Mouse (Mus musculus) spleen, adult 2 months (tissue): ENCODE data around the gene Fkbp2. TPM values are rescaled to one million over a fixed set of nuclear protein-coding genes. Genes with fewer than 3 reads are reported as not detected.

ENCODE experiments used
- DNase-seq, 2 experiments: peaks; one replicate each; pipeline versions ENCODE4 v3.0.0 to v3.0.0-alpha.2; 2012 to 2021; ENCODE audit warnings: low spot score in 2 of 2, low read depth in 1 of 2
- H3K27ac ChIP-seq: fragments of 200-500 bp; 2 replicates; pipeline ENCODE4 v1.5.1; 2012; ENCODE audit warnings: low read length, inconsistent platforms; ENCODE audit not compliant: insufficient read depth
- H3K27me3 ChIP-seq: fragments of 200-500 bp; 2 replicates; pipeline ENCODE4 v1.6.1; 2012; ENCODE audit warnings: mild to moderate bottlenecking, moderate library complexity, low read length, inconsistent platforms; ENCODE audit not compliant: control insufficient read depth, insufficient read depth
- H3K36me3 ChIP-seq: fragments of 200-500 bp; 2 replicates; pipeline ENCODE4 v1.6.1; 2012; ENCODE audit warnings: mild to moderate bottlenecking, low read length, inconsistent platforms; ENCODE audit not compliant: control insufficient read depth, insufficient read depth
- H3K4me1 ChIP-seq: fragments of 200-500 bp; 2 replicates; pipeline ENCODE4 v1.6.1; 2011; ENCODE audit warnings: inconsistent platforms; ENCODE audit not compliant: control insufficient read depth, insufficient read depth, insufficient read length
- H3K4me3 ChIP-seq: fragments of 200-500 bp; 2 replicates; pipeline ENCODE4 v1.5.1; 2011; ENCODE audit warnings: mild to moderate bottlenecking, inconsistent platforms; ENCODE audit not compliant: insufficient read depth, insufficient read length; ENCODE audit errors: extremely low read depth
- CTCF ChIP-seq: fragments of 200-500 bp; IDR thresholded peaks from 2 replicates; pipeline ENCODE4 v1.5.1; 2011; ENCODE audit warnings: mild to moderate bottlenecking, inconsistent platforms; ENCODE audit not compliant: insufficient read depth, insufficient read length, insufficient replicate concordance; ENCODE audit errors: extremely low read depth
- POLR2A ChIP-seq: fragments of 200-500 bp; IDR thresholded peaks from 2 replicates; pipeline ENCODE4 v1.6.1; 2011; ENCODE audit warnings: low read depth, low read length, inconsistent platforms
- WGBS: fragments of 180-500 bp; shearing (Covaris S2); methylation state at CpG from one replicate; pipeline ENCODE4 v1.1.7; 2018; 5-methylcytosine and 5-hydroxymethylcytosine counted together
- polyA plus RNA-seq: library from polyadenylated mRNA; depleted of rRNA; stranded (reverse); fragments of >200 nt; gene quantifications from 2 replicates; pipeline ENCODE4 v1.2.3, GENCODE M21; 2012

Fkbp2 gene
- polyA plus RNA-seq, 1 experiment, result 22.1 TPM

GRCm38 (mm10) chr19:7014481-7015135, 34.3 kb upstream of the Fkbp2 start:
- TF ChIP-seq POLR2A (no peak), CTCF (no peak)
- no peak overlapping the region for H3K27ac ChIP-seq
- H3K27me3 ChIP-seq, result no peaks in the 10 kb centered on the region
- WGBS, result 91% methylated on average over 20 of the region's 20 CpGs
- H3K4me3 ChIP-seq, result no peak overlapping the region
- H3K4me1 ChIP-seq, result peaks cover 6% of the 10 kb centered on the region; the same call in 1 of the 2 replicates
- peaks cover 26% of the 10 kb centered on the region for H3K36me3 ChIP-seq
- DNase-seq, result no peak

GRCm38 (mm10) chr19:7013984-7014383, 33.7 kb upstream of the Fkbp2 start:
- Histone ChIP-seq H3K4me1 (peaks cover 6% of the 10 kb centered on the region; the same call in 1 of the 2 replicates), H3K36me3 (peaks cover 26% of the 10 kb centered on the region), H3K27ac (no peak overlapping the region), H3K27me3 (no peaks in the 10 kb centered on the region), H3K4me3 (no peak overlapping the region)
- no peak for DNase-seq
- WGBS, result 97% methylated on average over 9 of the region's 9 CpGs
- no peak for TF ChIP-seq CTCF
- TF ChIP-seq POLR2A, result no peak

- TF ChIP-seq POLR2A (no peak), CTCF (no peak)
- no peak overlapping the region for H3K4me3 ChIP-seq
- peaks cover 3% of the 10 kb centered on the region; the same call in 1 of the 2 replicates for H3K4me1 ChIP-seq
- no peak for DNase-seq
- H3K36me3 ChIP-seq, result peaks cover 28% of the 10 kb centered on the region
- no peaks in the 10 kb centered on the region for H3K27me3 ChIP-seq
- H3K27ac ChIP-seq, result no peak overlapping the region
- 89% methylated on average over 4 of the region's 4 CpGs for WGBS
These were observed 32.1 kb upstream of the Fkbp2 start for GRCm38 (mm10) chr19:7012426-7012825.

GRCm38 (mm10) chr19:7006892-7007593, 26.7 kb upstream of the Fkbp2 start:
- TF ChIP-seq CTCF (no peak), POLR2A (no peak)
- DNase-seq, result no peak
- Histone ChIP-seq H3K27me3 (no peaks in the 10 kb centered on the region), H3K27ac (no peak overlapping the region), H3K4me1 (no peaks in the 10 kb centered on the region), H3K36me3 (peaks cover 32% of the 10 kb centered on the region), H3K4me3 (no peak overlapping the region)
- 83% methylated on average over 9 of the region's 9 CpGs for WGBS

GRCm38 (mm10) chr19:6999360-7000063, 19.2 kb upstream of the Fkbp2 start:
- Histone ChIP-seq H3K4me3 (no peak overlapping the region), H3K27ac (no peak overlapping the region), H3K36me3 (peaks cover 46% of the 10 kb centered on the region), H3K27me3 (no peaks in the 10 kb centered on the region), H3K4me1 (peaks cover 15% of the 10 kb centered on the region)
- TF ChIP-seq CTCF (no peak), POLR2A (no peak)
- 93% methylated on average over 19 of the region's 19 CpGs for WGBS
- DNase-seq, result no peak

GRCm38 (mm10) chr19:6997721-6998290, 17.5 kb upstream of the Fkbp2 start:
- H3K36me3 ChIP-seq, result peaks cover 35% of the 10 kb centered on the region
- no peak for TF ChIP-seq POLR2A
- no peak for TF ChIP-seq CTCF
- no peak overlapping the region for H3K4me3 ChIP-seq
- no peak for DNase-seq
- H3K27me3 ChIP-seq, result no peaks in the 10 kb centered on the region
- no peak overlapping the region for H3K27ac ChIP-seq
- peaks cover 20% of the 10 kb centered on the region for H3K4me1 ChIP-seq
- 74% methylated on average over 9 of the region's 9 CpGs for WGBS
